Mouse (Mus musculus) T-cell, adult 2 months (primary cell): ENCODE data around the gene Klhl3.
"Not testable (repeated sequence)": the region's sequence is repeated elsewhere in the genome, so short reads cannot be mapped to it uniquely, and the experiment has no call there.

Source experiments
- DNase-seq: peaks from one replicate; pipeline ENCODE4 v3.0.0; 2022; ENCODE audit warnings: low spot score

Gene Klhl3

DNA sequence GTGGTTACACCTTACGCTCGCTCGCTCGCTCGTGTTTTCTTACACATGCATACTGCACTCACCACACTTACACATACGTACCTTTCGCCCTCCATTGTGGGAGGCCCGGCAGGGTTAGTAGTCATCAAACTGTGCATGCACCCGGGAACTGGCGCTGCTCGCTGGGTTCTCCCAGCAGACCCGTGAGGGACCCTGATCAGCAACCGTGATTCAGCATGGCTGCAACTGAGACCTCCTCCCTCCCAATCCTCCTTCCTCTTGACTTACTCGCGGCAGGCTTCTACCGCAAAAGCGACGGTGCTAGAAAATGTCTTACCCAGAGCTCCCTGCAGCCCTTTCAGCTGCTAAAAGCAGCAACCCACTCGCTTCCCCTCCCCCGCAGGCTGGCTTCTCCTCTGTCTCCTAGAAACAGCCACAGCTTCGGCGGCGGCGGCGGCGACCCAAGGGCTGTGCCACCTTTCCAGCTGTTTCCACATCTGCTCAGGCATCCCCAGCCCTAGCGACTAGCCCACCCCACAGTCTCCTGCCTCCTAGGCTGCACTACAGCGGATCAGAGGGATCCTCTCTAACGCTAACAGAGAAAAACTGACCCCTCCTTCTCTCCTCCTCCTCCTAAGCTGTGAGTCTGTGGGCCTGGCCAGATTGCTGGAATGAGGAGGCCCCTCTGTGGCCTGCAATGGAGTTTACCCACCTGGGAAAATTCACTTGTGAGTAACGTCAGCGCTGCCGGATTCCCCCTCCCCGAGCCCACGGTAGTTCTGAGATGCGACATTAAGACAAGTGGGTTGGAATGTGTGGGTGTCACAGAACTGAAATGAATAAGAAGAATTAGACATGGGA lies at the start of gene Klhl3:
TSS of gene Klhl3 (minus strand) at position 532 of the 840 bp plus-strand sequence.
- peak; percentile 78 for DNase-seq

DNA sequence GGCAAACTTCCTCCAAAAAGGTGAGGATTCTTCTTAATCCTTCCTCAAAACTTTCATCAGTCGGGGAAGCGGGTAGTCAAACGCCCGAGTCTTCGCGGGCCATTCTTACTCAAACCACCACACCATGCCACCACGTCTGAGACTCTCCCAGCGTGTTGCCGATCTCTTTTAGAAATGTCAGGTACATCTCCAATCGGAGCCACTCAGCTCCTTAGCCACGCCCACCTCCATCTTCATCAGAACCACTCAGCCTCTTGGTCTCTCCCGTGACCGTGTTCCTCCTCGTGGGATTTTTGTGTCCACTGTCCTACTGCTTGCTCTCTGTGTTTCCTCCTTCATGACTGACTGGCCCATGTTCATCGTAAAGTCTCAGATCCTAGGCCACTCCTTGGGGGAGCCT lies 47.4 kb upstream of the Klhl3 start:
- no peak for DNase-seq

- peak; percentile 85 for DNase-seq
These were observed 44.9 kb upstream of the Klhl3 start for GRCm38 (mm10) chr13:58158099-58158912.

DNA sequence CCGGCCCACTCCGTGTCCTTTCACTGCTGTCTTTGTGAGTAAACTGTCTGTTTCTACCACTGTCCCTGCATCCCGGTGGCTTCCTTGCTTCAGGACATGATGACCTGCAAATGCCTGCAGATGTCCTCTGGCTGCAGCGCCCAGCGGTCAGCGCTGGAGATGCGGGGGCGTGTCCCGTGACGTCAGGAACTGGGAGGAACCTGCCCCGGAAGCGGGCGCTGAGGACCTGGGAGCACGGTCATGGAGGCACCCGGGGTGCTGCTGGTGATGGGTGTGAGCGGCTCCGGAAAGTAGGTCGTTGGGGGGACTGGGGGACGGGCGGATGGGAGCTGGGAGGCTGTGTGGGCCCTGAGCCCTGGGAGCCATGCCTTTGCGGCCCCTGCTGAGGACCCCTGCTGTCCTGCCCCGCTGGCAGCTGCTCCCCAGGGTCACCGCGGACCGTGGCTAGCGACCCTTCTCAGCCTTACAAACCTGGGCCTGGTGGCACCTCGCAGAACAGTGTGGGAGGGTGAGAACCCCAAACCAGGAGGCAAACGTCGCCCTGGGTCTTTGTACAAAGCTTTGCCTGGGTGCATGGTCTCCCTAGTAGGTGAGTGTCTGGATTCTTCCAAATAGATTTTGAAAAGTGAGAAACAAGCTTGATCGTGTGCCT lies 44.2 kb upstream of the Klhl3 start, which contains the start of gene Idnk:
TSS of gene Idnk (plus strand) at position 203 of the 652 bp plus-strand sequence.
- peak; percentile 61 for DNase-seq

DNA sequence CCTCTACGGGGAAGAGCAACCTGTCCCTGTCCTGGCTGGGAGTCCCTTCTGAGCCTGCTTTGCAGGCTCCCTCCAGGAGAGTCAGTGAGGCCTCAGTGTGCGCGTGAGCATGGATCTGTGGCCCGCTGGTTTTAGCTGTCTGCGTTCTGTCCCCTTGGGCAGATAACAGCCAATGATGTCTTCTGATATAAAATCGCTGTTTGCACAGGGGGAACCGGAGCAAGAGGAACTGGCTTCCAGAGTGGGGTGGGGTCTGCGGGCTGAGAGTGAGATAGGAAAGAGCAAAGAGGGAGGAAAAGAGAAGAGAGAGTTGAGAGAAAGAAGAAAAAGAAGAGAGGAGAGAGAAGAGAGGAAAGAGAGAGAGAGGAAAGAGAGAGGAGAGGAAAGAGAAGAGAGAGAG lies 43.6 kb upstream of the Klhl3 start:
- DNase-seq: no peak

GRCm38 (mm10) chr13:58156031-58156430 lies 42.6 kb upstream of the Klhl3 start:
- peak; percentile 25 for DNase-seq

GRCm38 (mm10) chr13:58150442-58150841 lies 37.0 kb upstream of the Klhl3 start:
- DNase-seq: no peak

- no peak for DNase-seq
These were observed 36.2 kb upstream of the Klhl3 start for GRCm38 (mm10) chr13:58149629-58150028.

- peak; percentile 14 for DNase-seq
These were observed 35.7 kb upstream of the Klhl3 start for GRCm38 (mm10) chr13:58149033-58149558.

DNA sequence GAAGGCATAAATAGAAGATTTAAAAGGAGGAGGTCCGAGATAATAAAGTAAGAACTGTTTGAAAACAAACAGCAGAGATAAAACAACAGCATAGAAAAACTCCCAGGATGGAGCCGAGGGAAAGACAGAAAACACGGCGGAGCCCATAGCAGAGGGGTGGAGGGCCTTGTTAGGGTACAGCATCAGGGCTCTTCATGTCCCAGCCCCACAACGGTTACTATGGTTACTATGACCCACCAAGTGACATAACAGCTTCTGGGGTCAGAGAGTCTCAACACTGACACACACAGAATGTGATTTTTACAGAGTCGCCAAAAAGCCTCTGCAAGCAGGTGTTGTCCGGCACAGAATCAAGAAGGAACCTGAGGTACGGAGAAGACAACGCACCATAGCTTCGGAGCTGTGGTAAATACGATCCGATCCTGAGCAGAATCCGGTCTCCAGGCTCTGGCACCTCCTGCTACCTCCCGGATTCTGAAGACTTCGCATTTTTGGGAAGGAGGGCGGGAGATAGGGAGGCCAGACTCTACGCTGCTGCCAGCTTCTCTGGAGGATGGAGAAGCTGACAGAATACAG lies 35.0 kb upstream of the Klhl3 start:
- peak; percentile 12 for DNase-seq

DNA sequence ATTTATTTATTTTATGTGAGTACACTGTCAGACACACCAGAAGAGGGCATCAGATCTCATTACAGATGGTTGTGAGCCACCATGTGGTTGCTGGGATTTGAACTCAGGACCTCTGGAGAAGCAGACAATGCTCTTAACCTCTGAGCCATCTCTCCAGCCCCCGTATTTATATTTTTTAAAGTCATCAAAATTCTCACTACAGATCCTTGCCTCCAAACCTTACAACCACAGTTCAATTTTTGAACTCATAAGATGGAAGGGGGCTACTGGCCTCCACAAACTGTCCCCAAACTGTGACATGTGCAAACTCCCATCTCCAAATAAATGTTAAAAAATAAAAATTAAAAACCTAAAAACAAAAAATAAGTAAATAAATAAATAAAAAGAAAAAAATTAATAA lies 34.4 kb upstream of the Klhl3 start:
- DNase-seq: no peak

GRCm38 (mm10) chr13:58146603-58147002 lies 33.2 kb upstream of the Klhl3 start:
- DNase-seq: not testable (repeated sequence)

GRCm38 (mm10) chr13:58131692-58132091 lies 18.3 kb upstream of the Klhl3 start:
- no peak for DNase-seq

DNA sequence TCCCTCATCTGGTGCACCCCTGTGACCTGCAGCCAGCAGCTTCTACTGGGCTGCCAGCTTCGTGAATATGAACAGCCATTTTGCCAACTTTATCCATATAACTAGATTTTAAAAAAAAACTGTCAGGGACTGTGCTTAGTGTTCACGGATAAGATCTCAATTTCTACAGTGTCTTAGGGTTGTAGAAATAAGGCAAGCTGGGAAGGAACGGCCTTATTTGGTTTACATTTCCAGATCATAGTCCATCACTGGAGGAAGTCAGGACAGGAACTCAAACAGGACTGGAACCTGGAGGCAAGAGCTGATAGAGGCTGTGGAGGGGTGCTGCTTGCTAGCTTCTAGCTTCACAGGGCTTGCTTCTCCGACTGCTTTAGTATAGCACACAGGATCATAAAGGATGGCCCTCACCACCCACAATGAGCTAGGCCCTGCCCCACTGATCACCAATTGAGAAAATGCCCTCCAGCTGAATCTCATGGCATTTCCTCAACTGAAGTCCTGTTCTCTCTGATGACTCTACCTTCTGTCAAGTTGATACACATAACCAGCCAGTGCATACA lies 16.4 kb upstream of the Klhl3 start:
- DNase-seq: no peak

GRCm38 (mm10) chr13:58128768-58129671 lies 15.6 kb upstream of the Klhl3 start:
- peak; percentile 95 for DNase-seq

GRCm38 (mm10) chr13:58128396-58128767 lies 15.0 kb upstream of the Klhl3 start, which contains the start of gene Hnrnpa0:
Gene Hnrnpa0, minus strand, starts transcription at chr13:58128556.
- DNase-seq: peak; percentile 95

- DNase-seq: peak; percentile 64
These were observed 14.5 kb upstream of the Klhl3 start for GRCm38 (mm10) chr13:58127766-58128361.

DNA sequence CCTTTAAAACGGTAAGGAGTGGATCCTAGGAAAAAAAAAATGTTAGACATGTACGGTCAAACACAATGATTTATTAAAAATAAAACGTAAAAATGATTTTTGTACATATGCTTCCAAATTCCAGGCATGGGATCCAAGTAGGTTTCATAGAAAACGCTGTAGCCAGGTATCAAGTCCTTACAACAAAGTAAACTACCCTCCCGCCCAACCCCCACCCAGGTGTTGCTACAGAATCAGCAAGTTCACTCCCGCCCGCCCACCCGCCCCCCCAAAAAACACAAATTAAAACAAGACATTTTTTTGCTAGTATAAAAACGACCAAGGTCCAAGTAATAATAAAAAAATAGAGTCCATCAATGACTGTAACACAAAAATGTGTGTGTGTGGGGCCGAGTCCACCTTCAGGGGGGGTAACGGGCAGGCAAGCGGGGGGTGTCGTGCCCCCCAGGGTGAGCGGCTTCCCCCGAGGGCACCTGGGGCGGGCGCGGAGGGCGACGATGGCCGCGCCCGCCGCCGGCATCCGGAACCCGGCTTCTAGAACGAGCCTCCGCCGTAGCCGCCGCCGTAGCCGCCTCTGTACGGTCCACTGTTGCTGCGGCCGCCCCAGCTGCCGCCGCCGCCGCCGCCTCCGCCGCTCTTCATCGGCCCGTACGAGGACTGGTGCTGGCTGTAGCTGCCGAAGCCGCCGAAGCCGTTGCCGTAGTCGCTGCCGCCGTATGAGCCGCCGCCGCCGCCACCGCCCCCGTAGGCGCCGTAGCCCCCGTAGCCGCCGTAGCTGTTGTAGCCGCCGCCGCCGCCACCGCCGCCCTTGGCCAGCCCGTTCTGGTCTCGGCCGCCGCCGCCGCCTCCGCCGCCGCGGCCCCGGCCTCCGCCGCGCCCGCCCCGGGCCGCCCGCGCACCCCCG lies 13.7 kb upstream of the Klhl3 start:
- DNase-seq: no peak

DNA sequence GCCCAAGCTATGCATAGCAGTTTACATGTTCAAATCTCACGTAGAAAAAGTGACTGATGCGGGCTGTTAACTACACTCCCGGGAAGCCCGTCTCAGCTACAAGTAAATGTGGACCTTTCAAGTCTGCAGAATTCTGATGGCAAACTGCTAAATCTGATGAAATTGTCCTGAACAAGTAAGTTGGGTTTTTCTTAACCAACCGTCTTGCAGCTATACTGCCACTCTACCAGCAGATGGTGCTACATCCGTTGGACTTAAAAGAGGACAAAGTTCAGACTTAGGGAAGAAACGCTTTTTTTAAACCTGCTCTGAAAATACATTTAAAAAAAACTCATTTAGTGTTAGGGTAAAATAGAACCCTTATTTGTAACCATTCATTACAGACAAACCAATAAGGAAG lies 12.7 kb upstream of the Klhl3 start:
- peak; percentile 69 for DNase-seq
